Mouse (Mus musculus): ENCODE measurements at regions not wholly inside any gene's neighbourhood (a gene's known extent, or its start where the extent isn't known, plus 50 kb on each side); places are given as distances from the start of the nearest gene placed in this dataset.

DNA sequence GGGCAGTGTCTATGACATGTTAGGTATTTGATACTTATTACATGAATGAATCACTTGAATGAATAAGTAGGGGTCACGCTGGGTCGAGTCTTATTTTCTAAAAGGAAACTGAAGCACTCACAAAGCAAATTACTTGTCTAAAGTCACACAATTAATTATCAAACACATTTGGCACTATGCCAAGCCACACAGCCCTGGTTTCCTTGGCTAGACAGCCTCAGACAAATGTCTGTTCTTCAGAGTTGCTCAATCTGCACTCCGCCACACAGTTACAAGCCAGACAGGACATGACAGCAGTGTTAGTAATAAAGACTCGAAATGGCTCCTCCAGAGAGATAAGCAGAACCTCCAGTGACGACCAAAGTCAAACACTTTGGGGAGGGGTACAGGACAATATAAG, 627.2 kb upstream of the Kirrel3 start:
- DNase-seq = peak in 1 of 2 experiments; percentile 3
- intact Hi-C loops (cut with DNase I) = loop anchor here (10.0 kb wide), 1 partner anchor 1156 kb away; no protein-coding TSS in a partner anchor

DNA sequence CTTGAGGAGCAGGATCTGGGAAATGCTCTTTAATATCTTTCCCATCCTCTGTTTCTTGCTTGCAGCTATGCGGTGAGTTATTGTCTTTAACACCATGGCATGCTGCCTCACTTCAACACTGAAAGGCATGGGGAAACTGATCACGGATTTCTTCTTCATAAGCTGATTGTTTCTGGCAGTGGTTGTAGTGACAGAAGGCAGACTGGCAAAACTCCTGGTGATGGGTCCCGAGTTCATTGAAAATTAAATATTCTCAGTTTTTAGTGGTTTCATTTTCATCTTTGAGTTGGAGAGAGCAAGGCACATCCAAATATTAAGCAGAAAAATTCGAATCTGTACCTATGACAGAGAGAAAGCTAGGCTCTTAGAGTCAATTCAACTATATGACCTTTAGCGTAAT, 617.0 kb upstream of the Kirrel3 start:
- intact Hi-C loops (cut with DNase I) = no loop called here
- no peak for DNase-seq

DNA sequence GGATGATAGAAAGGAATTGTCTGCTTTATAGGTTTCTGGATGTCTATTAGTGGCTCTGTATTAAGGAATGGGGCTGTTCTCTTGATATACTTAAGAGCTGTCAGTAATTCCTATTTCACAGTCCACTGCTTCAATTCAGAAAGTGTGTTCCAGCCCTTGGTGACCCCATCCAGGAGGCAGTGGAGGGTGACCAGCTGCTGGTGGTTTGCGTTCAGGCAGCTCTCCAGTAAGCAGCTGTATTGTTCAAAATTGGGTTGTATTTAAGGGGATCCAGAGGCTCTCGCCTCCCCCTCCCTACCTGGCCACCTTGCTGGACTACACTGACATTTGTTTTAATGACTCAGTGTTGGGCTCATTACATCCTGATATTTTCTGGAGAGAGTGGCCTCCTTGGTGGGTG, 598.4 kb upstream of the Kirrel3 start:
- intact Hi-C loops (cut with DNase I) = no loop called here
- DNase-seq = no peak

DNA sequence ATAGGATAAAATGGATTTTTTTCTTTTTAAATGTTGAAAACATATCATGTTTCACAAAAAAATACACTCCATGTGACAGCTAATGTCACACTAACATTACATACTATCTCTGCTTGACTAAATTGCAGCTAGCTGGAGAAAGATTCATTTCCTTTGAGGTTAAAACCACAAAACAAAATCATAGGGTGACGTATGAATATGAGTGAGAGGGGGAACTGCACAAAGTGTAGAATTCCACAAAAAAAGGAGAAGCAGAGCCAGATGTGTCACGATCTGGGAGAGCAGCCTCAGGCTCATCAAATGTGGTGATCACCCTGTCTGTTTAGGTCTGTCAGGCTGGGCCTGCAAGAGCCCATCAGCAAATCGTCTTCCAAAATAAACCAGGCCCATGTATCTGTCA, 593.7 kb upstream of the Kirrel3 start:
- peak in 1 of 2 experiments; percentile 10 for DNase-seq
- intact Hi-C loops (cut with DNase I) = no loop called here

DNA sequence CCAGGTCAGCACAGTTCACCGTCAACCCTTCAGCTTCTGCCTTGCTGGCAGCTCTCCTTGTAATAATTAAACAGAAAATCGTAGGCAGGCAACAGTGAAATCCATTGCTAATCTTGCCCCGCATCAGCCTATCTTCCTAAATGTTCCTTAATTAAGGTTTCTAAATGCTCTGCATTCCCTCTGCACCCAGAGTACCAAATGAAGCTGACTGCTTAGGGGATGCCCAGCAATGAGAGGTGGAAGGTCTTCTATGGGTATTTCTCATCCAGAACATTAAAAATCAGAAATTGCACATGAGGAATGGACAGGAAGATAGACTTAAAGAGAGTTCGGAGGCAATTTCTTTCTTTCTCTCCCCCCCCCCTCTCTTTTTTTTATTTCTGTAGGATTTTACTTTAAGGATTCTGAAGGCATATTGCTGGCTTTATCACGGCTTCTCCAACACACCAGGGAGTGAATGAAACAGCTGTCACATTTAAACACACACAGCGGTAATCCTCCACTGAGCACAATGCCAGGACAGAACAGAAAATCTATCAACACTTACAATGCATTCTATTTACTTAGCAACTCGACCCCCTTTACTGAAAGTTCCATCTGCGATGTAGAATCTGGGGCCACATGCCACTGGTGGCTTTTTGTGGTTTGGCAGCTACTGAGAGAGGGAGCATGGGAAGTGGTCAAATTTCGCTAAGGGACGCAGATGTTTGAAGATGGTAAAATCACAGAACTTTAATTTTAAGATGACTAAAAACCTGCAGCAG, 584.2 kb upstream of the Kirrel3 start:
- intact Hi-C loops (cut with DNase I) = no loop called here
- DNase-seq = no peak

DNA sequence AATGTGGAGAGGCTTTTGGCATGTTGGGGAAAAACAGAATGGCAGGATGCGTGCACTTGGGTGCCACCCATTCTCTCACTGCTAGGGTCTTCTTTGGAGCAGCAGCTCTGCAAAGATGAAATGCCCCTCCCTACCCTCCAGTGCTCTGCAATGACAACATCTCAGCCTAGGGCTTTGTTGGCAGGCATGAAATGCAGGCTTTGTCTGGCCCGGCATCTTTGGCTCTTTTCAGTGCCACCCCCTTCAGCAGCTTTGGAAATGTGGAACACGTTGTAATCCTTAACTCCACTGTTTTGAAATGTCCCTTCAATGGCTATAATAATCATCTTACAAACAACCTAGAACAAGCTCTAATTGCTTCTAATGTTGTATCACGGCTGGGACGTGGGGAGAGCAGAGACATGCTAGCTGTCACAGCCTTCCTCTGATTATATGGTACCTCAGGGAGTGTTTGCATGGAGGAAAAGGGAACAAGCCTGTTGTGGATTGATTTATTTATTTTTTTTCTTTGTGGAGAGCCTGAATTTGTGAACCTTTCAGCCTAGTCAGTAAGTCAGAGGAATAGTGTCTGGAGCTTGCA, 581.6 kb upstream of the Kirrel3 start:
- DNase-seq = no peak
- intact Hi-C loops (cut with DNase I) = no loop called here

DNA sequence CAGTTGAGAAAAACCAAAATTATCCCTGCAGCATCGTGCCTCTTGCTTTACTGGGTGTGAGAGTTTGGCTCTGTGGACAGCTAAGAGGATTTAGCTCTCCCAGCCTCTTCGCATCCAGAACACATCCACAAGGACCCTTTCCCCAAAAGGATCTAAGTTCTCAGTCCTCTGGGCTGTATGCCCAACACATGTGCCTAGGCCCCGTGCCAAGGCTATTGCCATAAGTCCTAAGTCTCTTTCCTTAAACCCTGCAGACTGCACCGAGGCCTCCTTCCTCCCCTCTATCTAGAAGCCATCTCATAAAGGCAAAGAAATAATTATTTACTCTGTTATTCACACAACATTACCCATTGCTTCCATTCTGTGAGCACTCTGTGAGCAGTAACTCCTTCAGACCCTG, 570.8 kb upstream of the Kirrel3 start:
- intact Hi-C loops (cut with DNase I) = no loop called here

DNA sequence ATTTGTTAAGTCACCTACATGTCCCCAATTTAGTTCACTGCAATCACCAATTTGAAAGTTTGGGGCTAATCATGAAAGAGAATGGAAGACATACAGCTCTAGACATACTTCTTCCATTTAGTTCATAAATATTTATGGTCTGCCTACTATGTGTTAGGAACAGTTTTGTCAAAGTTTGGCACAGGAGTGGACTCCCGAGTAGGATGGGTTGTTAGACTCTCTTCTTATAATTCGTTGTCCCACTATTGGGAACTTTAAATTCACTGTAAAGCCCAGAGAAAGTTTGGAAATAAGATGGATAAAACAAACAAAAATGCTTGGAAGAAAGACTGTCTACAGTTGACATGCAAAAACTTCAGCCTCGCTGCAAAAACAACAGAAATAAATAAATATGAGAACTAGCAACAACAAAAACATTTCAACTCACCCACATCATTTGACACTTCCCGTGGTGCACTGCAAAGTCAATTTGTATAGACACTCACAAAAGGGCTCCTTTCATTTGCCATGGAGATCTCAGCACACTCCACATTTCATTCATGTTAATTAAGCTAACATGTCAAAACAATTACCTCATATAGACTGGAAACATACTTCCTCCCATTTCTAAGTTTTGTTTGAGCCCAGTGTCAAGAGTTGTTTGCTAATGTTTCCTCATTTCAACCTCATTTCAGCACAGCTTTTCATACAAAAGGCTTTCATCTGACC, 570.2 kb upstream of the Kirrel3 start:
- DNase-seq = no peak
- intact Hi-C loops (cut with DNase I) = no loop called here

More for the DNA sequence above, 570.8 kb upstream of the Kirrel3 start:
- no peak for DNase-seq

DNA sequence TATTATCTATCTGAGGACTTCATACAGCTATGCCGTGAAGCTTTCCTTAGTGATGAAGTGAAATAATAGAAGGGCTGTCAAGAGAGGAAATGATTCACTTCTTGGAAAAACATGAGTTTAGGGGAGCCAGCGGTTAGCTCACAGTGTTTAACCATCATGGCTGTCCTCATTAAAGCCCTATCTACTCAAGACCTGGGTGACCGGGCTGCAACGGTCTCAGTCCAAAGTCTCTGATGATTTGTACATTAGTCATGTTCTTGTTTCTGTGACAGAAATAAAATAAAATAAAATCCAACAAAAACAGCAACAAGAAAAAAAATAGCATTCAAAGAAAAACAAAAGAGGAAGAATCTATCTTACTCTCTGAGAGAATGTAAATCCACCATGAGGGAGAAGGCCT, 555.4 kb upstream of the Kirrel3 start:
- DNase-seq = peak in 1 of 2 experiments; percentile 16
- intact Hi-C loops (cut with DNase I) = no loop called here

DNA sequence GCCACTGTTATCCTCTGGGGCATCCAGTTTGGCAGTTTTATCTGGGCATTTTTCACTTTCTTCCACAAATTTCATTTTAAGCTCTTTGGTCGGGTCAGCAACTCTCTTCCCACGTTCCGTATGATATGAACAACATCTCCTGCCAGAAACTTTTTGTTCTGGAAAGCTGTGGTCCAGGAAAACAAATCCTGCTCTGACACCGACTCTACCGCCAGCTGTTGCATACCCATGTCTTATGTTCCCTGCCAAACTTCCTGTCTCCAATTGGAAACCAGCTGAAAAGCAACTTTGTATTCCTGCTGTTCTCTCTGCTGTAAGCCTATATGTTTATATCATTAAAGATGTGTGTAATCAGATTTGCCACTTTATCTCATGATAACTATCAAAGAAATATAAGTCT, 551.6 kb upstream of the Kirrel3 start:
- DNase-seq = peak; percentile 5 to 23
- intact Hi-C loops (cut with DNase I) = no loop called here

DNA sequence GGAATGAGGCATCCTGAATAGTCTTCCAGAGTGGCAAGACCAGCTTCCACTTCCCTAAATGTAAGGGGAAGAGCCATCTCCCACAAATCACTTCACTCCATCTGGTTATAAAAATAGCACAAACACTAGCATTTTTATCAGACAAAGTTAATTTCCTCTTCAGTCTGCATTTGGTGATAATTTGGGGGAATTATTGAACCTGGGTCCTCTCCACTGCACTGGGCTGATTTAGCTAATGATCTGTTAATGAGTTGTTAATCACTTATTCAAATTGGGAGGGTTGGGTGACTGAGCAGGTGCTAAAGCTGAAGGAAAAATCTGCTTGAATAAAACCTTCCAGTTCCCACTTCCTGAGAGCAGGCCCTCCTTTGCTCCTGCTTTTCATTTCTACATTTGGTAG, 531.4 kb upstream of the Kirrel3 start:
- DNase-seq = no peak
- intact Hi-C loops (cut with DNase I) = no loop called here

Data from heart, postnatal 36 days (tissue).